Comparison of ENCODE assay signal across 24 mouse cellular contexts in genomic region chr14:111763616-111764015, GRCm38 (mm10).
A peak's percentile ranks its signal among the peaks of the same experiment; 100 is the strongest.
DNase-seq lines count a peak whose midpoint lies in the region; ATAC-seq and TF ChIP-seq lines count a peak whose summit lies in the region.
"Had no signal": no experiment of that assay in that cellular context is flagged by ENCODE, and none has a peak within 500 bp of the region (broad histone marks: within the 10 kb centered on the region; RNA-seq: fewer than 3 reads in every experiment).

No protein-coding gene starts in this region.

- no peak overlapping the region for H3K27ac ChIP-seq in hindbrain, postnatal 0 days
- H3K27ac ChIP-seq in hindbrain, embryonic 10.5 days: no peak overlapping the region
- no peak overlapping the region for H3K27ac ChIP-seq in midbrain, embryonic 14.5 days (replicated peaks; ENCODE audit: low read depth, low read length)
- no peak overlapping the region for H3K27ac ChIP-seq in midbrain, embryonic 16.5 days (ENCODE audit: low read length)
- H3K27ac ChIP-seq: forebrain, embryonic 10.5 days; forebrain, embryonic 13.5 days; heart, adult 2 months; heart, embryonic 10.5 days; heart, embryonic 13.5 days; hindbrain, embryonic 12.5 days; hindbrain, embryonic 15.5 days had no signal

- H3K36me3 ChIP-seq in hindbrain, postnatal 0 days (ENCODE audit: insufficient read depth, low read length): no peaks in the 10 kb centered on the region
- H3K36me3 ChIP-seq in hindbrain, embryonic 10.5 days: no peaks in the 10 kb centered on the region
- no peaks in the 10 kb centered on the region for H3K36me3 ChIP-seq in midbrain, embryonic 14.5 days (ENCODE audit: control insufficient read depth, insufficient read depth, low read length)
- no peaks in the 10 kb centered on the region for H3K36me3 ChIP-seq in midbrain, embryonic 16.5 days (ENCODE audit: control insufficient read depth, insufficient read depth, low read length)
- H3K36me3 ChIP-seq: forebrain, embryonic 10.5 days; heart, embryonic 10.5 days; heart, embryonic 13.5 days; hindbrain, embryonic 12.5 days; hindbrain, embryonic 15.5 days had no signal

- peak; percentile 71 for DNase-seq in hindbrain, postnatal 0 days (ENCODE audit: low spot score)
- no peak for DNase-seq in hindbrain, embryonic 10.5 days (ENCODE audit: low spot score)
- peak; percentile 35 for DNase-seq in midbrain, embryonic 14.5 days
- peak; percentile 18 for DNase-seq in retina, embryonic 14.5 days (ENCODE audit: low spot score)
- peak; percentile 9 for DNase-seq in retina, postnatal 7 days (ENCODE audit: low read depth, low spot score)
- DNase-seq in right cerebral cortex, postnatal 25 days: no peak
- DNase-seq: adrenal gland, adult 2 months; adrenal gland, postnatal 14 days; cerebellum, adult 2 months; cerebellum, adult 9-11 months; gastrocnemius, postnatal 10 days; gastrocnemius, postnatal 36 days; heart, adult 2 months; heart, postnatal 14 days; heart, postnatal 4 days had no signal

- no peak overlapping the region for H3K9ac ChIP-seq in hindbrain, postnatal 0 days (replicated peaks; ENCODE audit: low read length)
- no peak overlapping the region for H3K9ac ChIP-seq in midbrain, embryonic 14.5 days (replicated peaks; ENCODE audit: low read length)
- H3K9ac ChIP-seq in midbrain, embryonic 16.5 days (ENCODE audit: low read depth, low read length): no peak overlapping the region
- H3K9ac ChIP-seq: forebrain, embryonic 13.5 days; heart, embryonic 13.5 days; hindbrain, embryonic 12.5 days; hindbrain, embryonic 15.5 days had no signal

- no peaks in the 10 kb centered on the region for H3K4me1 ChIP-seq in hindbrain, postnatal 0 days (ENCODE audit: insufficient read depth, low read length)
- no peaks in the 10 kb centered on the region for H3K4me1 ChIP-seq in hindbrain, embryonic 10.5 days (replicated peaks)
- no peaks in the 10 kb centered on the region for H3K4me1 ChIP-seq in midbrain, embryonic 14.5 days (ENCODE audit: control insufficient read depth, insufficient read depth, low read length)
- H3K4me1 ChIP-seq in midbrain, embryonic 16.5 days (ENCODE audit: control insufficient read depth, insufficient read depth, low read length): no peaks in the 10 kb centered on the region
- H3K4me1 ChIP-seq: forebrain, embryonic 10.5 days; forebrain, embryonic 13.5 days; heart, embryonic 10.5 days; heart, embryonic 13.5 days; hindbrain, embryonic 12.5 days; hindbrain, embryonic 15.5 days had no signal

- WGBS in hindbrain, postnatal 0 days: 40% methylated on average over 4 of the region's 4 CpGs
- 81% methylated on average over 4 of the region's 4 CpGs for WGBS in hindbrain, embryonic 10.5 days
- 68% methylated on average over 4 of the region's 4 CpGs for WGBS in midbrain, embryonic 14.5 days
- WGBS in midbrain, embryonic 16.5 days: 67% methylated on average over 4 of the region's 4 CpGs

- no peak for TF ChIP-seq CTCF in hindbrain, postnatal 0 days (IDR thresholded peaks at IDR 0.05; ENCODE audit: low read depth)

- H3K27me3 ChIP-seq in hindbrain, postnatal 0 days (ENCODE audit: insufficient read depth, low read length): no peaks in the 10 kb centered on the region
- H3K27me3 ChIP-seq in hindbrain, embryonic 10.5 days (ENCODE audit: insufficient read depth, poor library complexity, severe bottlenecking): no peaks in the 10 kb centered on the region
- H3K27me3 ChIP-seq in midbrain, embryonic 14.5 days (ENCODE audit: control insufficient read depth, insufficient read depth, low read length): no peaks in the 10 kb centered on the region
- no peaks in the 10 kb centered on the region for H3K27me3 ChIP-seq in midbrain, embryonic 16.5 days (ENCODE audit: control insufficient read depth, insufficient read depth, low read depth, low read length)
- H3K27me3 ChIP-seq: forebrain, embryonic 13.5 days; heart, embryonic 13.5 days; hindbrain, embryonic 12.5 days; hindbrain, embryonic 15.5 days had no signal

- H3K9me3 ChIP-seq in hindbrain, postnatal 0 days (ENCODE audit: low read length): no peaks in the 10 kb centered on the region
- no peaks in the 10 kb centered on the region for H3K9me3 ChIP-seq in hindbrain, embryonic 10.5 days
- H3K9me3 ChIP-seq in midbrain, embryonic 14.5 days (ENCODE audit: control insufficient read depth, low read length): no peaks in the 10 kb centered on the region
- no peaks in the 10 kb centered on the region for H3K9me3 ChIP-seq in midbrain, embryonic 16.5 days (replicated peaks; ENCODE audit: control insufficient read depth, low read length, poor library complexity, severe bottlenecking)
- H3K9me3 ChIP-seq: forebrain, embryonic 10.5 days; forebrain, embryonic 13.5 days; heart, embryonic 10.5 days; heart, embryonic 13.5 days; hindbrain, embryonic 12.5 days; hindbrain, embryonic 15.5 days had no signal

- no peak for ATAC-seq in hindbrain, postnatal 0 days
- ATAC-seq in midbrain, embryonic 14.5 days (ENCODE audit: low FRiP score, low TSS enrichment): no peak
- no peak for ATAC-seq in midbrain, embryonic 16.5 days
- ATAC-seq: CD4-positive, CD25-positive, alpha-beta regulatory T cell, adult 4 months; forebrain, embryonic 13.5 days; forebrain, embryonic 16.5 days had no signal

- no peak overlapping the region for H3K4me2 ChIP-seq in hindbrain, postnatal 0 days (ENCODE audit: low read depth, low read length)
- H3K4me2 ChIP-seq in midbrain, embryonic 14.5 days (ENCODE audit: low read length): no peak overlapping the region
- no peak overlapping the region for H3K4me2 ChIP-seq in midbrain, embryonic 16.5 days (ENCODE audit: low read length)
- H3K4me2 ChIP-seq: forebrain, embryonic 13.5 days; heart, embryonic 13.5 days; hindbrain, embryonic 12.5 days; hindbrain, embryonic 15.5 days had no signal

- no peak overlapping the region for H3K4me3 ChIP-seq in hindbrain, postnatal 0 days (ENCODE audit: low read length)
- no peak overlapping the region for H3K4me3 ChIP-seq in hindbrain, embryonic 10.5 days
- no peak overlapping the region for H3K4me3 ChIP-seq in midbrain, embryonic 14.5 days (replicated peaks; ENCODE audit: low read depth, low read length)
- no peak overlapping the region for H3K4me3 ChIP-seq in midbrain, embryonic 16.5 days (ENCODE audit: low read depth, low read length)
- H3K4me3 ChIP-seq: forebrain, embryonic 10.5 days; forebrain, embryonic 13.5 days; heart, adult 2 months; heart, embryonic 10.5 days; heart, embryonic 13.5 days; hindbrain, embryonic 12.5 days; hindbrain, embryonic 15.5 days had no signal

Comparison
In these comparisons a context has a peak if more than half of its experiments do, and no peak if none do; other contexts are left out.
1. DNase-seq: peak in hindbrain, postnatal 0 days (single experiment), midbrain, embryonic 14.5 days (single experiment), retina, embryonic 14.5 days (single experiment) and retina, postnatal 7 days (single experiment); none in hindbrain, embryonic 10.5 days (single experiment) and right cerebral cortex, postnatal 25 days (single experiment).